Mouse (Mus musculus) limb, embryonic 15.5 days (tissue): ENCODE data around the gene Slc31a2. TPM values are rescaled to one million over a fixed set of nuclear protein-coding genes. Genes with fewer than 3 reads are reported as not detected.
"Not testable (repeated sequence)": the region's sequence is repeated elsewhere in the genome, so short reads cannot be mapped to it uniquely, and the experiment has no call there.

Experiments
- ATAC-seq: fragments of 200-750 bp; cut with Nextera tagmentation; 2 replicates; pipeline ENCODE4 v1.8.0; 2017; ENCODE audit warnings: low read depth, moderate TSS enrichment; ENCODE audit not compliant: insufficient number of reproducible peaks, low FRiP score, low TSS enrichment
- H3K27ac ChIP-seq: fragments of 300-500 bp; sonication (generic); 2 replicates; pipeline ENCODE4 v1.5.1; 2015; ENCODE audit warnings: moderate library complexity, mild to moderate bottlenecking, inconsistent platforms
- H3K27me3 ChIP-seq: fragments of 300-500 bp; sonication (generic); 2 replicates; pipeline ENCODE4 v1.6.1; 2015; ENCODE audit warnings: inconsistent platforms
- H3K36me3 ChIP-seq: fragments of 300-500 bp; sonication (generic); 2 replicates; pipeline ENCODE4 v1.6.1; 2015; ENCODE audit warnings: inconsistent platforms
- H3K4me1 ChIP-seq: fragments of 300-500 bp; sonication (generic); 2 replicates; pipeline ENCODE4 v1.6.1; 2015; ENCODE audit warnings: inconsistent platforms
- H3K4me2 ChIP-seq: fragments of 300-500 bp; sonication (generic); 2 replicates; pipeline ENCODE4 v1.6.1; 2015; ENCODE audit warnings: mild to moderate bottlenecking, inconsistent platforms
- H3K4me3 ChIP-seq: fragments of 300-500 bp; sonication (generic); 2 replicates; pipeline ENCODE4 v1.5.1; 2015; ENCODE audit warnings: mild to moderate bottlenecking, inconsistent platforms
- H3K9ac ChIP-seq: fragments of 300-500 bp; sonication (generic); 2 replicates; pipeline ENCODE4 v1.6.1; 2015; ENCODE audit warnings: inconsistent platforms
- H3K9me3 ChIP-seq: fragments of 300-500 bp; sonication (generic); 2 replicates; pipeline ENCODE4 v1.6.1; 2016; ENCODE audit warnings: inconsistent platforms
- WGBS: fragments of 180-500 bp; shearing (Covaris S2); methylation state at CpG from one replicate; pipeline ENCODE4 v1.1.7; 2015; 5-methylcytosine and 5-hydroxymethylcytosine counted together
- polyA plus RNA-seq: library from polyadenylated mRNA; unstranded; fragments of >200 nt; fragmentation: Nextera tagmentation; extraction: Ambion mirVana; gene quantifications from 2 replicates; pipeline ENCODE4 v1.2.1, GENCODE M21; 2015

The Slc31a2 gene
- polyA plus RNA-seq, 1 experiment from 2014 or later: 49.7 TPM

DNA sequence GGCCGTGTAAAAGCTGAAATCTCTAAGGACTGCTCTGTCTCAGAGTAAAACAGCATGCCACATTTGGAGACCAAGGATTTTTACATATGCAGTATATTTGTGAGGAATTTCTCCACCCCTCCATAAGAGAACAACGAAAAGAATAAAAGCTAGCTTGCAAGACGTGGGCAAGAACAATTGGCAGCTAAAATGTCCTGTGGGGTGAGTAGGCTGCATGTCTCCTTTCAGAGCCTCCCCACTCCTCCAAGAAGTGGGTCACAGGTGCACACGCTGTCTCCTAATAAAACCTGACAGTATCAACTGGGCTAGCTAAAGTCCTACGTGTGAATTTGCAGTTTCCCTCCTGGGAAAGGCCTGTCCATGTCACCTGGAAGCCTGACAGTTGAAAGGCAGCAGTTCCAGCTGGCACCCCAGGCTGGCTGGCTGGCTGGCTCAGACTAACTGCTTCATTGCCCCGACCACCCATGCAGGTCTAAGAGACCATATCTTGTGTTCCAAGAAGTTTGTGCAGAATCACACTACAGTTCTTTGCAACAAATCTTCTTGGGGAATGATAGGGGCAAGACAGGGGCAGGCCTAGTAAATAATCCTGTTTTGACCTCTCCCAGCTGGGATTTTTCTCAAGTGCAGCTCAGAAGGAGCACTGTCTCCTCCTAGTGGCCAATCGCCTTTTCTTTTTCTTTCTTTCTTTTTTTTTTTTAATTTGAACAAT lies 927 bp downstream of the Slc31a2 start:
- 35% methylated on average over 7 of the region's 7 CpGs for WGBS
- H3K9ac ChIP-seq: no peak overlapping the region

GRCm38 (mm10) chr4:62265154-62265836 lies 2.9 kb downstream of the Slc31a2 start:
- no peak overlapping the region for H3K9ac ChIP-seq
- no peak overlapping the region for H3K27ac ChIP-seq
- no peaks in the 10 kb centered on the region for H3K36me3 ChIP-seq
- no peak overlapping the region for H3K4me3 ChIP-seq
- no peaks in the 10 kb centered on the region for H3K27me3 ChIP-seq
- WGBS: 58% methylated on average over 10 of the region's 10 CpGs
- 0 out of 2 replicates have a peak, but pooled peaks cover 4% of the 10 kb centered on the region for H3K4me1 ChIP-seq
- ATAC-seq: peak; percentile 40; the same call in 1 of the 2 replicates
- H3K4me2 ChIP-seq: no peak overlapping the region
- H3K9me3 ChIP-seq: no peaks in the 10 kb centered on the region

More for the DNA sequence above, 927 bp downstream of the Slc31a2 start:
- ATAC-seq: no peak
- H3K4me1 ChIP-seq: 0 out of 2 replicates have a peak, but pooled peaks cover 4% of the 10 kb centered on the region
- H3K27ac ChIP-seq: no peak overlapping the region
- H3K36me3 ChIP-seq: no peaks in the 10 kb centered on the region
- H3K9me3 ChIP-seq: no peaks in the 10 kb centered on the region
- H3K4me2 ChIP-seq: no peak overlapping the region
- no peak overlapping the region for H3K4me3 ChIP-seq
- no peaks in the 10 kb centered on the region for H3K27me3 ChIP-seq

DNA sequence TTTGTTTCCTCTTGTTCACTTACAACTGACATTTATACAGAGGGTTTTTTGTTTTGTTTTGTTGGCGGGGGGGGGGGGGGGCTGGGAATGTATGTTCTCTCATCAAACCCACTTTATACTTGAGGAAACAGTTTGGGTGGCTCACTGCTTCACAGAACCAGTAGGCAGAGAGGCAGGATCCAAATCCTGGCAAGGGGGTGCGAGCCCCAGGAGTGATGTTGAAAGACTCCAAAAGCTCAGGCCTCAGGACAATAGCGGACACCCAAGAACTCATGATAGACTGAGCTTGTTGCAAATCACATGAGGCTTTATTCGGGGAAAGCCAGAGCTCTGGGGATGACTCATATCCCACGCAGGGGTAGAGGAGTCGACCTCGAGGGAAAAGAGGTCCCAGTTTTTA lies 3.7 kb downstream of the Slc31a2 start:
- H3K27me3 ChIP-seq, H3K36me3 ChIP-seq, H3K4me3 ChIP-seq, H3K4me2 ChIP-seq, H3K9ac ChIP-seq, H3K9me3 ChIP-seq, ATAC-seq, H3K27ac ChIP-seq, H3K4me1 ChIP-seq: not testable (repeated sequence)
- WGBS: 63% methylated on average over 7 of the region's 7 CpGs

GRCm38 (mm10) chr4:62267101-62267500 lies 4.7 kb downstream of the Slc31a2 start:
- WGBS: 69% methylated on average over 10 of the region's 10 CpGs
- Histone ChIP-seq H3K36me3 (no peaks in the 10 kb centered on the region), H3K4me2 (no peak overlapping the region), H3K27me3 (no peaks in the 10 kb centered on the region), H3K27ac (no peak overlapping the region), H3K4me3 (no peak overlapping the region), H3K9me3 (no peaks in the 10 kb centered on the region), H3K9ac (no peak overlapping the region), H3K4me1 (0 out of 2 replicates have a peak, but pooled peaks cover 4% of the 10 kb centered on the region)
- no peak for ATAC-seq

DNA sequence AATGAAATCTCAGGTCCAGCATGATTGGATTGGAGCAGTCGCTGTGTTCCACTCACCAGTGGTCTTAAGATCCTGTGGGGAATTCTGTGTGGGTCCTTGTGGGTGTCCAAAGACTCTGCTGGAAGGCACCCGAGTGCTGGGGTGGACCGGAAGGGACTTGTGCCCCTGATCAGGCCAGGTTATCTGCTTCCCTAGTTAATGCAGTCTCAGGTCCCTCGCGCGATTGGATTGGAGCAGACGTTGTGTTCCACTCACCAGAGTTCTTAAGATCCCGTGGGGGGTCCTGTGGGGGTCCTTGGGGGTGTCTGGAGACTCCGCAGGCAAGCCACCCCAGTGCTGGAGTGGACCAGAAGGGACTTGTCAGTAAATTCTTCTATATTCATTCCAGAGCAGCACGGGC lies 10.3 kb downstream of the Slc31a2 start:
- Histone ChIP-seq H3K36me3 (no peaks in the 10 kb centered on the region), H3K27me3 (no peaks in the 10 kb centered on the region), H3K9me3 (no peaks in the 10 kb centered on the region), H3K4me3 (no peak overlapping the region), H3K4me2 (no peak overlapping the region), H3K4me1 (0 out of 2 replicates have a peak, but pooled peaks cover 4% of the 10 kb centered on the region), H3K27ac (no peak overlapping the region), H3K9ac (no peak overlapping the region)
- 83% methylated on average over 10 of the region's 10 CpGs for WGBS
- ATAC-seq: no peak

- H3K4me2 ChIP-seq: no peak overlapping the region
- no peaks in the 10 kb centered on the region for H3K36me3 ChIP-seq
- WGBS: 93% methylated on average over 10 of the region's 10 CpGs
- no peak for ATAC-seq
- no peak overlapping the region for H3K4me3 ChIP-seq
- H3K9me3 ChIP-seq: no peaks in the 10 kb centered on the region
- H3K27me3 ChIP-seq: no peaks in the 10 kb centered on the region
- H3K9ac ChIP-seq: no peak overlapping the region
- 0 out of 2 replicates have a peak, but pooled peaks cover 4% of the 10 kb centered on the region for H3K4me1 ChIP-seq
- H3K27ac ChIP-seq: no peak overlapping the region
Observed at GRCm38 (mm10) chr4:62273916-62274315, 11.6 kb downstream of the Slc31a2 start.

DNA sequence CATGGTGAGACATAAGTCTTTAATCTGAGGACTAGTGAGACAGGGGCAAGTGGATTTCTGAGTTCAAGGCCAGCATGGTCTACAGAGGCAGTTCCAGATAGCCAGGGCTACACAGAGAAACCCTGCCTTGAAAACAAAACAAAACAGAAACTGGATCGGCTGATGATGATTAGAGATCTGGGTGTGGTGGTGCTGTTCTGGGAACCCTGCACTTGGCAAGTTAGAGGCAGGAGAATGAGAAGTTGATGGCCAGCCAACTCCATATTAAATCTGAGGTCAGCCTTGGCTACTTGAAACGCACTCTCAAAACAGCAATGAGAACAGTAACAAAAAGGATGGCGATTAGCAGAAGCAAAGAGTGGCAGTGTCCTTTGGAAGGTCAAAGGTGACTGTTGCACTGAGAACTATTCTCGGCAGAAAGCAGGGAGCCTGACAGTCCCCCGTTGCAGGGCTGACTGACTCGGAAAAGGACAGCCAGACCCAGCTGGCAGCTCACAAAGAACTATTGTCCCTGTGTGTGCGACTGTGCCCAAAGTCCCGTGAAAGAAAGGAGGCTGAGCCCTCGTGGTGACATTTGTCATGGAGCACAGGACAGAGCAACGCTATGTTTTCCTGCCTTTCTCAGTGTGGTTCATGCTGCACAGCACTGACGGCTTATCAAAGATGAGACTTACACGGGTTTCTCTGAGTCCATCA lies 12.6 kb downstream of the Slc31a2 start:
- Histone ChIP-seq H3K27me3 (no peaks in the 10 kb centered on the region), H3K4me3 (no peak overlapping the region), H3K4me1 (0 out of 2 replicates have a peak, but pooled peaks cover 4% of the 10 kb centered on the region), H3K9me3 (no peaks in the 10 kb centered on the region), H3K9ac (no peak overlapping the region), H3K4me2 (no peak overlapping the region), H3K27ac (0 out of 2 replicates have a peak overlapping the region, but pooled peaks have one; percentile 27), H3K36me3 (no peaks in the 10 kb centered on the region)
- 58% methylated on average over 12 of the region's 12 CpGs for WGBS
- ATAC-seq: no peak

DNA sequence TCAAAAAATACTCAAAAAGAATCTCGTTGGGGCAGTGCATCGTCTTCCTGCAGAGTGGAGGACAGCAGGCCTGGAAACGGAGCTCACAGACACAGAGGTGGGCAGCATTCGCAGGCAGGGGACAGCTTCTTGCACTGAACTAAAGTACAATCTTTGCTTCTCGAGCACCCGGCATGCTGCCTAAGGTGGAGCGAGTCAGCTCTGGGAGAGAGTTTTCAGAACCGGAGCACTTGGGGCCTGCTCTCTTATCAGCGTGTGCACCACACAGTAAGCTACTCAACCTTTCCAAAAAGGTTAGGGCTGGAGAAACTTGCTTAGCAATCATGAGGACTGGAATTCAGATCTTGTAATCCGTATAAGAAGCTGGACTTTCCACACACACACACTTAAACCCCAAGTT lies 14.3 kb downstream of the Slc31a2 start:
- 75% methylated on average over 10 of the region's 10 CpGs for WGBS
- no peak overlapping the region for H3K9ac ChIP-seq
- ATAC-seq: no peak
- H3K36me3 ChIP-seq: no peaks in the 10 kb centered on the region
- H3K27me3 ChIP-seq: no peaks in the 10 kb centered on the region
- H3K4me3 ChIP-seq: no peak overlapping the region
- no peak overlapping the region for H3K4me2 ChIP-seq
- no peaks in the 10 kb centered on the region for H3K9me3 ChIP-seq
- no peak overlapping the region for H3K27ac ChIP-seq
- 0 out of 2 replicates have a peak, but pooled peaks cover 4% of the 10 kb centered on the region for H3K4me1 ChIP-seq

DNA sequence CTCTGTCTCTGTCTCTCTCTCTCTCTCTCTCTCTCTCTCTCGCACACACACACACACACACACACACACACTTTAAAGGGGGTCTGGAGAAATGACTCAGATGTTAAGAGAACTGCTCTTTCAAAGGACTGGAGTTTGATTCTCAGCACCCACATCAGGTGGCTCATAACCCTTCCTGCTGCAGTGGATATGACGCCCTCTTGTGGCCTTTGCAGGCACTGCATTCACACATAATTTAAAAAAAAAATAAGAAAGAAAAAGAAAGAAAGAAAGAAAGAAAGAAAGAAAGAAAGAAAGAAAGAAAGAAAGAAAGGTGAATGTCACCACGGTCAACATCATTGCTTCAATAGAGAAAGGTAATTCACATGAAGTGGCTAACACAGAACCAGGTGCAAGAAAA lies 14.9 kb downstream of the Slc31a2 start:
- ATAC-seq: no peak
- Histone ChIP-seq H3K4me1 (0 out of 2 replicates have a peak, but pooled peaks cover 4% of the 10 kb centered on the region), H3K27me3 (no peaks in the 10 kb centered on the region), H3K4me3 (no peak overlapping the region), H3K9me3 (no peaks in the 10 kb centered on the region), H3K36me3 (no peaks in the 10 kb centered on the region), H3K27ac (no peak overlapping the region), H3K9ac (no peak overlapping the region), H3K4me2 (no peak overlapping the region)
- 76% methylated on average over 3 of the region's 3 CpGs for WGBS

DNA sequence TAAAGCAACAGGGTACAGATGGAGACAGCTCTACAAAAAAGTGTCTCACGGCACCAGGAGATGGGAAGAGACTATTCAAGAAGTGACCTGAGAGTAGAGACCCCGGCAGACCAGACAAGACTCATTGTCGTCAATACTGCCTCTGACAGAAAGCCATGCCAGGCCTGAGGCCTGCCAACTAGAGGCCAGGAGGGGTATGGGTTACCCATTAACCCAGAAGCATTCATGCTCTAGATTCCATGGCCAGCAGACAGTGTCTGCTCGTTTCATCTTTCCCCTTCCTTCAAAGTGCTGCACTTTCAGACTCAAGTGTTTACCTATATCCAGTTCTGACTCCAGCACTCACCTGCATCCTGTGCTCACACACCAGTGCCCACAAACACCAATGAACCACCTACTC lies 15.7 kb downstream of the Slc31a2 start:
- Histone ChIP-seq H3K27ac (no peak overlapping the region), H3K4me1 (0 out of 2 replicates have a peak, but pooled peaks cover 4% of the 10 kb centered on the region), H3K9me3 (no peaks in the 10 kb centered on the region), H3K27me3 (no peaks in the 10 kb centered on the region), H3K9ac (no peak overlapping the region), H3K36me3 (no peaks in the 10 kb centered on the region), H3K4me3 (no peak overlapping the region), H3K4me2 (no peak overlapping the region)
- no peak for ATAC-seq
- WGBS: 76% methylated on average over 4 of the region's 4 CpGs

- no peak overlapping the region for H3K27ac ChIP-seq
- H3K9ac ChIP-seq: no peak overlapping the region
- WGBS: 66% methylated on average over 5 of the region's 5 CpGs
- no peaks in the 10 kb centered on the region for H3K27me3 ChIP-seq
- ATAC-seq: no peak
- no peak overlapping the region for H3K4me3 ChIP-seq
- H3K4me1 ChIP-seq: no peaks in the 10 kb centered on the region
- no peak overlapping the region for H3K4me2 ChIP-seq
- no peaks in the 10 kb centered on the region for H3K9me3 ChIP-seq
- no peaks in the 10 kb centered on the region for H3K36me3 ChIP-seq
Observed at GRCm38 (mm10) chr4:62281319-62281718, 19.0 kb downstream of the Slc31a2 start.

DNA sequence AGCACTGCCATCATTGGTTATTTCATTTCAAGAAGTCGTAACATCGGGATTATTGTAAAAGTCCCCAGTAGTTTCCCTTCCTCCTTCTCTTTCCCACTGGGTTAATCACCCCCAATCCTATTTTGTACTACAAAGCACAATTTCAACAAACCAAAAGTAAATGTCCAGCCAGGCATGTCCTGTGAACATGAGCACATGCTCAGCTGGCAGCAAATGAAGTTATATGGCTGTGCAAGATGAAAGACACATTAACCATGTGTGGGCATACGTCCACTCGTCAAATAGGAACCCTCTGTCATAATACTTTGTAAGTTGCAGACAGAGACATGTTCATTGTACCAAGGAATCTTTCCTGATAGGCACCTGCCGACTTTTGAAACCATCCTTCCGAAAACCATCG lies 20.6 kb downstream of the Slc31a2 start:
- Histone ChIP-seq H3K4me3 (no peak overlapping the region), H3K4me1 (peaks cover 11% of the 10 kb centered on the region), H3K36me3 (no peaks in the 10 kb centered on the region), H3K4me2 (no peak overlapping the region), H3K27ac (no peak overlapping the region), H3K9ac (no peak overlapping the region), H3K9me3 (no peaks in the 10 kb centered on the region), H3K27me3 (no peaks in the 10 kb centered on the region)
- ATAC-seq: no peak
- 80% methylated on average over 7 of the region's 7 CpGs for WGBS
